In the genomic region with DNA sequence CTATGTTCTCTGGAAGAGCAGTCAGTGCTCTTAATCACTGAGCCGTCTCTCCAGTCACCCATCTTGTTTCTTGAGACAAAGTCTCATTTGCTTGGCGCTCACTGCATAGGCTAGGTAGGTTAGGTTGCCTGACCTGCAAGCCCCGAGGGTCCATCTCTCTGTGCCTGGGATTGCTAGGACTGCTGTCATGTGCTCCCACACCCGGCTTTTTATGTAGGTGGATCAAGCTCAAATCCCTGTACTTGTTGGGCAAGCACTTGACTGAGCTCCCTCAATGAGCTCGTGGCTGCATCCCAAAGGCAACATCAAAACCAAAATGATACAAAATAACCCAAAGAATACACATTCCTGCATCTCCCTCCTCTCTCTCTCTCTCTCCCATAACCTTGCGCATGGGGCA, we compare ENCODE assay signal across 34 mouse cellular contexts.
"Had no signal": no experiment of that assay in that cellular context is flagged by ENCODE, and none has a peak within 500 bp of the region (broad histone marks: within the 10 kb centered on the region; RNA-seq: fewer than 3 reads in every experiment).

No protein-coding gene starts in this region.

- ATAC-seq: hindbrain, embryonic 16.5 days; hindbrain, postnatal 0 days; inflammation-experienced regulatory T-cells, adult 6 months; intestine, embryonic 15.5 days; intestine, embryonic 16.5 days; intestine, postnatal 0 days had no signal

- H3K9ac ChIP-seq: heart, embryonic 12.5 days; heart, embryonic 13.5 days; heart, embryonic 15.5 days; hindbrain, embryonic 12.5 days; hindbrain, embryonic 13.5 days; hindbrain, embryonic 14.5 days; hindbrain, embryonic 15.5 days; intestine, embryonic 15.5 days; kidney, embryonic 15.5 days had no signal

- H3K4me2 ChIP-seq: heart, embryonic 12.5 days; heart, embryonic 13.5 days; heart, embryonic 15.5 days; hindbrain, embryonic 12.5 days; hindbrain, embryonic 13.5 days; hindbrain, embryonic 14.5 days; hindbrain, embryonic 15.5 days; intestine, embryonic 15.5 days; kidney, embryonic 15.5 days had no signal

- H3K9me3 ChIP-seq: heart, embryonic 15.5 days; hindbrain, embryonic 10.5 days; hindbrain, embryonic 12.5 days; hindbrain, embryonic 15.5 days; intestine, embryonic 15.5 days; kidney, embryonic 15.5 days had no signal

- H3K4me3 ChIP-seq: heart, embryonic 12.5 days; heart, embryonic 13.5 days; heart, embryonic 15.5 days; hindbrain, embryonic 10.5 days; hindbrain, embryonic 12.5 days; hindbrain, embryonic 13.5 days; hindbrain, embryonic 15.5 days; intestine, embryonic 15.5 days; kidney, embryonic 15.5 days; layer of hippocampus, adult 2 months; left cerebral cortex, adult 2 months had no signal

- H3K4me1 ChIP-seq: hindbrain, embryonic 12.5 days; hindbrain, embryonic 15.5 days had no signal

- H3K27me3 ChIP-seq: heart, embryonic 12.5 days; heart, embryonic 13.5 days; heart, embryonic 15.5 days; hindbrain, embryonic 12.5 days; hindbrain, embryonic 13.5 days; hindbrain, embryonic 15.5 days; intestine, embryonic 15.5 days; kidney, embryonic 15.5 days had no signal

- H3K36me3 ChIP-seq: heart, embryonic 15.5 days; intestine, embryonic 15.5 days had no signal

- H3K27ac ChIP-seq: heart, embryonic 13.5 days; heart, embryonic 15.5 days; hindbrain, embryonic 10.5 days; hindbrain, embryonic 12.5 days; hindbrain, embryonic 13.5 days; hindbrain, embryonic 14.5 days; hindbrain, embryonic 15.5 days; hindbrain, postnatal 0 days; intestine, embryonic 15.5 days; kidney, embryonic 15.5 days; kidney, postnatal 0 days; layer of hippocampus, adult 2 months; left cerebral cortex, adult 2 months had no signal

- DNase-seq: heart, postnatal 10 days; heart, postnatal 14 days; heart, postnatal 36 days; heart, postnatal 4 days; kidney, adult 11 months; kidney, adult 18-20 months; kidney, adult 2 months; kidney, adult 8-10 months; kidney, adult 9 months; kidney, postnatal 10 days; kidney, postnatal 14 days; kidney, postnatal 25 days; kidney, postnatal 36 days; kidney, postnatal 4 days; layer of hippocampus, adult 9-11 months; layer of hippocampus, postnatal 36 days had no signal
